Comparison of ENCODE assay signal across 11 mouse cellular contexts in the genomic region with DNA sequence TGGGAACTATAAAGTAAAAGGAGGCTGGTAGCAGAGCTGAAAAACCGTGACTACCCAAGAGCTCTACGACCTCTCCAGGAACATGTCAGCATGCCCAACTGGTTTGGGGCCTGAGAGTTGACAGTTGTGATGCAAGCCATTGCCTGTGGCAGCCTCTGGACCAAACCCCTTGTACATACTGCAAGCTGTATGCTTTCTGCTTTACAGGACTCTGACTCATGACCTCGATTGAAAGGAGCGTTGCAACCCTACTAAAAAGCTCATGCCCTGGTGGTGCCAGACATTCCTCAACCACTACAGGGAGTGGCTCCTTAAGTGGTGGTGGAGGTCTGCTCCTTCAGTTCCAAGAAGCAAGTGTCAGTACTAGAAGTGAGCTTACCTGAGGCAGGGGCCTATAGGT. TPM values are rescaled to one million over a fixed set of nuclear protein-coding genes. Genes with fewer than 3 reads are reported as not detected.
A peak's percentile ranks its signal among the peaks of the same experiment; 100 is the strongest.
DNase-seq lines count a peak whose midpoint lies in the region; ATAC-seq and TF ChIP-seq lines count a peak whose summit lies in the region.
"Had no signal": no experiment of that assay in that cellular context is flagged by ENCODE, and none has a peak within 500 bp of the region (broad histone marks: within the 10 kb centered on the region; RNA-seq: fewer than 3 reads in every experiment).

No protein-coding gene starts in this region.

- H3K4me1 ChIP-seq in intestine, embryonic 14.5 days (replicated peaks; ENCODE audit: control insufficient read depth, insufficient read depth, low read length), result peaks cover 14% of the 10 kb centered on the region
- no peaks in the 10 kb centered on the region for H3K4me1 ChIP-seq in intestine, postnatal 0 days (replicated peaks; ENCODE audit: control insufficient read depth, insufficient read depth, low read length)
- peaks cover 8% of the 10 kb centered on the region for H3K4me1 ChIP-seq in forebrain, embryonic 13.5 days

- H3K9ac ChIP-seq in intestine, embryonic 14.5 days (ENCODE audit: low read length), result no peak overlapping the region
- H3K9ac ChIP-seq in intestine, postnatal 0 days (ENCODE audit: low read depth, low read length), result no peak overlapping the region
- H3K9ac ChIP-seq in forebrain, embryonic 13.5 days, result no peak overlapping the region

- no peak for DNase-seq in intestine, embryonic 14.5 days (ENCODE audit: low spot score)
- DNase-seq in NIH3T3 (ENCODE audit: low read depth), result peak; percentile 38
- DNase-seq in cerebellum, postnatal 36 days, result no peak
- DNase-seq in c-Kit-positive CD71-positive TER-119-positive erythroid progenitor cells, embryonic 14.5 days (ENCODE audit: low spot score), result no peak
- no peak for DNase-seq in frontal cortex, postnatal 25 days (ENCODE audit: low spot score in 2 of 2)
- DNase-seq: layer of hippocampus, postnatal 36 days had no signal

- ATAC-seq in intestine, embryonic 14.5 days (replicated peaks; ENCODE audit: low FRiP score, low TSS enrichment, low read depth), result peak; percentile 59
- no peak for ATAC-seq in intestine, postnatal 0 days
- ATAC-seq in forebrain, embryonic 13.5 days, result 0 out of 2 replicates have a peak, but pooled peaks have one; percentile 10
- ATAC-seq in megakaryocyte progenitor cell, adult 5-6 weeks (replicated peaks; ENCODE audit: poor library complexity), result peak; percentile 87

- no peaks in the 10 kb centered on the region for H3K36me3 ChIP-seq in intestine, embryonic 14.5 days (ENCODE audit: control insufficient read depth, insufficient read depth, low read length)
- no peaks in the 10 kb centered on the region for H3K36me3 ChIP-seq in intestine, postnatal 0 days (ENCODE audit: control insufficient read depth, insufficient read depth)
- no peaks in the 10 kb centered on the region for H3K36me3 ChIP-seq in forebrain, embryonic 13.5 days (ENCODE audit: poor library complexity, severe bottlenecking)

- no peak overlapping the region for H3K4me3 ChIP-seq in intestine, embryonic 14.5 days (ENCODE audit: low read depth, low read length)
- H3K4me3 ChIP-seq in intestine, postnatal 0 days (ENCODE audit: low read depth, low read length), result no peak overlapping the region
- no peak overlapping the region for H3K4me3 ChIP-seq in forebrain, embryonic 13.5 days
- H3K4me3 ChIP-seq: megakaryocyte, embryonic 14.5 days had no signal

- peaks cover under 1% of the 10 kb centered on the region; the same call in 1 of the 2 replicates for H3K9me3 ChIP-seq in intestine, embryonic 14.5 days (ENCODE audit: control insufficient read depth, low read length)
- no peaks in the 10 kb centered on the region for H3K9me3 ChIP-seq in intestine, postnatal 0 days (ENCODE audit: control insufficient read depth)
- H3K9me3 ChIP-seq in forebrain, embryonic 13.5 days (replicated peaks), result peaks cover 2% of the 10 kb centered on the region; the same call in 1 of the 2 replicates
- H3K9me3 ChIP-seq: megakaryocyte, embryonic 14.5 days had no signal

- WGBS in intestine, embryonic 14.5 days, result 38% methylated on average over 4 of the region's 4 CpGs
- 29% methylated on average over 4 of the region's 4 CpGs for WGBS in intestine, postnatal 0 days
- 77% methylated on average over 4 of the region's 4 CpGs for WGBS in forebrain, embryonic 13.5 days

- TF ChIP-seq CTCF in intestine, postnatal 0 days (IDR thresholded peaks at IDR 0.05; ENCODE audit: low read depth), result no peak

- H3K27me3 ChIP-seq in intestine, embryonic 14.5 days (replicated peaks; ENCODE audit: control insufficient read depth, insufficient read depth, low read length), result no peaks in the 10 kb centered on the region
- no peaks in the 10 kb centered on the region for H3K27me3 ChIP-seq in intestine, postnatal 0 days (replicated peaks; ENCODE audit: control insufficient read depth, insufficient read depth, low read length)
- no peaks in the 10 kb centered on the region for H3K27me3 ChIP-seq in forebrain, embryonic 13.5 days

- peak overlapping the region; percentile 62 for H3K27ac ChIP-seq in intestine, embryonic 14.5 days (ENCODE audit: low read depth)
- H3K27ac ChIP-seq in intestine, postnatal 0 days (ENCODE audit: low read depth, low read length), result no peak overlapping the region
- peak overlapping the region; percentile 54 for H3K27ac ChIP-seq in forebrain, embryonic 13.5 days

- H3K4me2 ChIP-seq in intestine, embryonic 14.5 days (ENCODE audit: low read length), result no peak overlapping the region
- no peak overlapping the region for H3K4me2 ChIP-seq in intestine, postnatal 0 days (replicated peaks; ENCODE audit: low read depth)
- no peak overlapping the region for H3K4me2 ChIP-seq in forebrain, embryonic 13.5 days

RNA-seq across cellular contexts. Expression of a gene that starts 15.8 kb away (rescaled TPM):
- 160 and 162 TPM in 2 replicates for polyA plus RNA-seq in intestine, embryonic 14.5 days (2014; fragmentation: Nextera tagmentation; extraction: Ambion mirVana)
- 36.9 and 37.4 TPM in 2 replicates for polyA plus RNA-seq in intestine, postnatal 0 days (2015; fragmentation: Nextera tagmentation; extraction: Ambion mirVana)
- 405 and 421 TPM in 2 replicates for polyA plus RNA-seq in forebrain, embryonic 13.5 days (2015; fragmentation: Nextera tagmentation; extraction: Ambion mirVana)
- 176 and 181 TPM in 2 replicates for total RNA-seq in megakaryocyte progenitor cell, adult 5-6 weeks (2015)
- total RNA-seq in megakaryocyte progenitor cell, adult 5-6 weeks (2017), result 149 and 153 TPM in 2 replicates

RNA-seq across cellular contexts. Expression of a gene that starts 42.2 kb away (rescaled TPM):
- 2.1 and 2.6 TPM in 2 replicates for polyA plus RNA-seq in intestine, embryonic 14.5 days (2014; fragmentation: Nextera tagmentation; extraction: Ambion mirVana)
- polyA plus RNA-seq in intestine, postnatal 0 days (2015; fragmentation: Nextera tagmentation; extraction: Ambion mirVana), result 1.3 and 1.7 TPM in 2 replicates
- polyA plus RNA-seq in forebrain, embryonic 13.5 days (2015; fragmentation: Nextera tagmentation; extraction: Ambion mirVana), result 0.45 and 0.58 TPM in 2 replicates
- not detected in 2 replicates for total RNA-seq in megakaryocyte progenitor cell, adult 5-6 weeks (2015)
- not detected in 2 replicates for total RNA-seq in megakaryocyte progenitor cell, adult 5-6 weeks (2017)
- total RNA-seq: MEL had no signal
